ENCODE assay signal across 13 mouse cellular contexts in genomic region chr5:31936523-31936922, GRCm38 (mm10).
"Had no signal": no experiment of that assay in that cellular context is flagged by ENCODE, and none has a peak within 500 bp of the region (broad histone marks: within the 10 kb centered on the region; RNA-seq: fewer than 3 reads in every experiment).

No protein-coding gene starts in this region.

- H3K36me3 ChIP-seq: midbrain, embryonic 10.5 days; midbrain, embryonic 12.5 days; neural tube, embryonic 12.5 days; stomach, embryonic 15.5 days had no signal

- H3K9me3 ChIP-seq: midbrain, embryonic 10.5 days; midbrain, embryonic 12.5 days; neural tube, embryonic 12.5 days; stomach, embryonic 15.5 days had no signal

- H3K27ac ChIP-seq: midbrain, embryonic 10.5 days; midbrain, embryonic 12.5 days; neural tube, embryonic 12.5 days; stomach, embryonic 15.5 days; stomach, postnatal 0 days had no signal

- H3K4me1 ChIP-seq: midbrain, embryonic 12.5 days; neural tube, embryonic 12.5 days had no signal

- H3K4me3 ChIP-seq: midbrain, embryonic 10.5 days; midbrain, embryonic 12.5 days; neural tube, embryonic 12.5 days; stomach, embryonic 15.5 days had no signal

- H3K4me2 ChIP-seq: lung, embryonic 14.5 days; midbrain, embryonic 12.5 days; neural tube, embryonic 12.5 days; stomach, embryonic 15.5 days had no signal

- H3K27me3 ChIP-seq: midbrain, embryonic 12.5 days; neural tube, embryonic 12.5 days; stomach, embryonic 15.5 days had no signal

- DNase-seq: lung, adult 18-20 months; lung, embryonic 14.5 days; lung, postnatal 10 days; lung, postnatal 4 days; midbrain, embryonic 14.5 days; right cerebral cortex, postnatal 14 days; thymus, postnatal 14 days; thymus, postnatal 36 days had no signal

- H3K9ac ChIP-seq: lung, embryonic 14.5 days; midbrain, embryonic 12.5 days; neural tube, embryonic 12.5 days; stomach, embryonic 15.5 days had no signal
